ENCODE assay signal across 8 mouse cellular contexts in genomic region chr4:56070664-56071334, GRCm38 (mm10).
A peak's percentile ranks its signal among the peaks of the same experiment; 100 is the strongest.
DNase-seq lines count a peak whose midpoint lies in the region; ATAC-seq lines count a peak whose summit lies in the region.

No protein-coding gene starts in this region.

- H3K4me1 ChIP-seq in kidney, embryonic 14.5 days (ENCODE audit: control insufficient read depth, insufficient read depth, low read length): no peaks in the 10 kb centered on the region
- no peaks in the 10 kb centered on the region for H3K4me1 ChIP-seq in midbrain, embryonic 15.5 days

- no peaks in the 10 kb centered on the region for H3K27me3 ChIP-seq in kidney, embryonic 14.5 days (ENCODE audit: control insufficient read depth, insufficient read depth, low read length)
- no peaks in the 10 kb centered on the region for H3K27me3 ChIP-seq in midbrain, embryonic 15.5 days (replicated peaks)

- no peaks in the 10 kb centered on the region for H3K9me3 ChIP-seq in kidney, embryonic 14.5 days (ENCODE audit: control insufficient read depth, low read length)
- H3K9me3 ChIP-seq in midbrain, embryonic 15.5 days: no peaks in the 10 kb centered on the region

- ATAC-seq in kidney, embryonic 14.5 days (ENCODE audit: low FRiP score, low TSS enrichment): no peak
- no peak for ATAC-seq in midbrain, embryonic 15.5 days (replicated peaks)

- no peak overlapping the region for H3K4me3 ChIP-seq in kidney, embryonic 14.5 days (ENCODE audit: low read length)
- H3K4me3 ChIP-seq in midbrain, embryonic 15.5 days: no peak overlapping the region

- WGBS in kidney, embryonic 14.5 days: 65% methylated on average over 6 of the region's 6 CpGs
- WGBS in midbrain, embryonic 15.5 days: 88% methylated on average over 6 of the region's 6 CpGs

- no peak overlapping the region for H3K27ac ChIP-seq in kidney, embryonic 14.5 days (ENCODE audit: low read depth, low read length)
- no peak overlapping the region for H3K27ac ChIP-seq in midbrain, embryonic 15.5 days

- no peak overlapping the region for H3K9ac ChIP-seq in kidney, embryonic 14.5 days (ENCODE audit: low read depth, low read length)
- H3K9ac ChIP-seq in midbrain, embryonic 15.5 days: no peak overlapping the region

- H3K4me2 ChIP-seq in kidney, embryonic 14.5 days (replicated peaks; ENCODE audit: low read depth, low read length): no peak overlapping the region
- no peak overlapping the region for H3K4me2 ChIP-seq in midbrain, embryonic 15.5 days

- no peaks in the 10 kb centered on the region for H3K36me3 ChIP-seq in kidney, embryonic 14.5 days (ENCODE audit: control insufficient read depth, insufficient read depth, low read length)
- H3K36me3 ChIP-seq in midbrain, embryonic 15.5 days (replicated peaks): no peaks in the 10 kb centered on the region

- peak; percentile 27 for DNase-seq in kidney, adult 11 months
- DNase-seq in adipocyte (ENCODE audit: low spot score): peak; percentile 10
- DNase-seq in gastrocnemius, postnatal 10 days: peak; percentile 28
- peak; percentile 67 to 91 for DNase-seq in layer of hippocampus, adult 18-20 months (ENCODE audit: low spot score in 2 of 2)
- peak; percentile 7 to 14 for DNase-seq in right cerebral cortex, postnatal 36 days (ENCODE audit: low spot score in 2 of 2)
- no peak for DNase-seq in embryo, embryonic 10 days (ENCODE audit: low spot score)
